Mouse (Mus musculus): ENCODE data around the gene Sox21.

GRCm38 (mm10) chr14:118268849-118269248 lies 32.0 kb upstream of the Sox21 start:
- TF ChIP-seq POLR2A (IDR thresholded peaks at IDR 0.05; ENCODE audit: borderline replicate concordance, extremely low read depth, insufficient read depth, insufficient read length, poor library complexity, severe bottlenecking) (no peak), CTCF (IDR thresholded peaks at IDR 0.05; ENCODE audit: borderline replicate concordance, extremely low read depth, insufficient read depth, insufficient read length) (no peak)

Measured in brain, embryonic 14.5 days (tissue).